Mouse (Mus musculus): ENCODE results near the gene Lgi4.

DNA sequence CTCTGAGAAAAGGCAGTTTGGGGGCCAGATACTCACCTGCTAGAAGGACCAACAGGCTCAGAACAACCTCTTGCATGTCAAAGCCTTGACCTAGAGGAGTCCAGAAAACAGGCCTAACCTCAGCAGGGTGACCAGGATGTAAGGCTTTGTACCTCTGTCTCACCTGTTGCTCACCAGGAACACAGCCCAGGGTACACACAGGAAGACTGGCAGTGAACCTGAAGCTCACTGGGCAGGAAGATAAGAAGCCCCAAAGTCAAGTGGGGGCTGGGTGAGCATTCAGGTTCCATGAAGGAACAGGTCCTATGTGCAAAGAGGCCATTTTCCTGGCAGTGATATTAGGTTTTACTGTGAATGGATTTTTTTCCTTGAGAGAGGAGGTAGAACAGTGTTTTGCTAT is 14.4 kb downstream of the Lgi4 start:
- TF ChIP-seq POLR2A (IDR thresholded peaks at IDR 0.05; ENCODE audit: low read depth, low read length) (no peak), CTCF (IDR thresholded peaks at IDR 0.05; ENCODE audit: extremely low read depth, insufficient read length, insufficient replicate concordance, low read depth, low read length) (no peak)

Data from small intestine, adult 2 months (tissue).